Mouse (Mus musculus) midbrain, embryonic 16.5 days (tissue): ENCODE results near the gene Scn5a. TPM values are rescaled to one million over a fixed set of nuclear protein-coding genes. Genes with fewer than 3 reads are reported as not detected.

Experiments used
- ATAC-seq: fragments of 200-750 bp; cut with Nextera tagmentation; 2 replicates; pipeline ENCODE4 v1.8.0; 2017; ENCODE audit warnings: moderate TSS enrichment
- H3K27ac ChIP-seq: fragments of 300-500 bp; sonication (generic); 2 replicates; pipeline ENCODE4 v1.5.1; 2014; ENCODE audit warnings: mild to moderate bottlenecking, low read length, mixed read lengths
- H3K27me3 ChIP-seq: fragments of 300-500 bp; sonication (generic); 2 replicates; pipeline ENCODE4 v1.6.1; 2014; ENCODE audit warnings: low read depth, low read length, mixed read lengths; ENCODE audit not compliant: control insufficient read depth, insufficient read depth
- H3K36me3 ChIP-seq: fragments of 300-500 bp; sonication (generic); 2 replicates; pipeline ENCODE4 v1.6.1; 2014; ENCODE audit warnings: mild to moderate bottlenecking, low read length, moderate library complexity, mixed read lengths; ENCODE audit not compliant: control insufficient read depth, insufficient read depth
- H3K4me1 ChIP-seq: fragments of 300-500 bp; sonication (generic); 2 replicates; pipeline ENCODE4 v1.6.1; 2014; ENCODE audit warnings: mild to moderate bottlenecking, low read length, mixed read lengths; ENCODE audit not compliant: control insufficient read depth, insufficient read depth
- H3K4me2 ChIP-seq: fragments of 300-500 bp; sonication (generic); 2 replicates; pipeline ENCODE4 v1.6.1; 2014; ENCODE audit warnings: mild to moderate bottlenecking, low read length, mixed read lengths
- H3K4me3 ChIP-seq: fragments of 300-500 bp; sonication (generic); 2 replicates; pipeline ENCODE4 v1.5.1; 2014; ENCODE audit warnings: low read depth, mild to moderate bottlenecking, low read length, moderate library complexity, mixed read lengths
- H3K9ac ChIP-seq: fragments of 300-500 bp; sonication (generic); 2 replicates; pipeline ENCODE4 v1.6.1; 2014; ENCODE audit warnings: low read depth, low read length, mixed read lengths
- H3K9me3 ChIP-seq: fragments of 300-500 bp; sonication (generic); replicated peaks from 2 replicates; pipeline ENCODE4 v1.6.1; 2014; ENCODE audit warnings: mild to moderate bottlenecking, low read length, mixed read lengths; ENCODE audit not compliant: control insufficient read depth, poor library complexity, severe bottlenecking
- WGBS: fragments of 180-500 bp; shearing (Covaris S2); extraction: QIAGEN DNeasy Blood & Tissue Kit; methylation state at CpG from one replicate; pipeline ENCODE4 v1.1.7; 2014; 5-methylcytosine and 5-hydroxymethylcytosine counted together
- polyA plus RNA-seq: library from polyadenylated mRNA; unstranded; fragments of >200 nt; fragmentation: Nextera tagmentation; extraction: Ambion mirVana; gene quantifications from 2 replicates; pipeline ENCODE4 v1.2.1, GENCODE M21; 2015

Scn5a gene
- polyA plus RNA-seq, 1 experiment from 2014 or later: 0.40 TPM

DNA sequence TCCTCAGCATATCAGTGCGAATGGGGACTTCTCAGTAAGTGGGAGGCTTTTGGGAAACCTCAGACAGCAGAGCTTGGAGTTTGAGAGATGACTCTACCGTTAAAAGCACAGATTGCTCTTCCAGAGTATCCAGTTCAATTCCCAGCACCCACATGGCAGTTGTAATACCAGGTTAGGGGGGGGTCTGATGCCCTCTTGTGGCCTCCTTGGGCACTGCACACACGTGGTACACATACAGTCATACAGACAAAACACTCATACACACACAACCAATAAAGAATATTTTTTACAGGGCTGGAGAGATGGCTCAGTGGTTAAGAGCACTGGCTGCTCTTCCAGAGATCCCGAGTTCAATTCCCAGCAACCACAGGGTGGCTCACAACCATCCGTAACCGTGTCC, 54.3 kb downstream of the Scn5a start:
- no peak for ATAC-seq
- H3K4me3 ChIP-seq: no peak overlapping the region
- 92% methylated on average over 6 of the region's 6 CpGs for WGBS
- H3K9me3 ChIP-seq: no peaks in the 10 kb centered on the region; the same call in 1 of the 2 replicates
- H3K36me3 ChIP-seq: no peaks in the 10 kb centered on the region
- peaks cover 67% of the 10 kb centered on the region for H3K27me3 ChIP-seq
- H3K4me2 ChIP-seq: no peak overlapping the region
- no peak overlapping the region for H3K27ac ChIP-seq
- H3K9ac ChIP-seq: no peak overlapping the region
- H3K4me1 ChIP-seq: no peaks in the 10 kb centered on the region

DNA sequence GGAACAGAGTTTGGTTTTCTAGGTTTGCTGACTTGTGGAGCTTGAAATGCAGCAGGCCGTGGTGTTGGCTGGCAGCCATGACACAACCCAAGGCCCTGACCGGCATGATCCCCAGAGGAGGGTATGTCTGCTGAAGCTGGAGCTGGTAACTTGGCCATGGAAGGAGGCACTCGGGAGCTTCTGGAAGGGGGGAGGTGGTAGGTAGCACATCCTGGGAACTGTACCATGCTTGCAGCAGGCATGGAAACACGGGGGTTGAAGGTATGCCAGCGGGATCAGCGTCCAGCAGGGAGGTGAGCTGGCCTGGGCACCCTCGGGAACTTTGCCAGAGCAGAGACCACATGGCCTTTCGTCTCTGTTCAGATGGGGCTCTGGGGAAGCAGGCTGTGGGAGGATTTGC, 55.5 kb downstream of the Scn5a start:
- Histone ChIP-seq H3K27me3 (peaks cover 62% of the 10 kb centered on the region), H3K4me3 (no peak overlapping the region), H3K9ac (no peak overlapping the region), H3K36me3 (no peaks in the 10 kb centered on the region), H3K9me3 (no peaks in the 10 kb centered on the region; the same call in 1 of the 2 replicates), H3K4me1 (no peaks in the 10 kb centered on the region), H3K4me2 (no peak overlapping the region), H3K27ac (no peak overlapping the region)
- 85% methylated on average over 8 of the region's 8 CpGs for WGBS
- ATAC-seq: no peak

DNA sequence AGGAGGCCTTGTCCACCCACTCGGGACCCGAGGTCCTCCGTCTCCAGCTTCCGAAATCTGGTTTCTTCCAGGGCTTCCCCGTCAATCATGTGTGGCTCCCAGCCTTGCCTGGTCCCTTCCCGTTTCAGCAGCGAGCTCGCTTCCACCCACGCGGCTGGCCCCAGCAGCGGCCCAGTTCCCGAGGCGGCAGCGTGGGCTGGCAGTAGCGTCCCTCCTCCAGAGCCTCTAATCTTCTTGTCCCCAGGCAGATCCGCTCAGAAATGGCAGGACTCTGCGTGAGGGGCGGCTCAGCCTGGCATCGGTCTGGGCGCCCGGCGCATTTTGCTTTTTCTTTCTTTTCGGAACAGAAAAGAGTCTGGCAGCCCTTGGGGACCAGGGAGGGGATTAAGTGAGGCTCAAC, 59.7 kb downstream of the Scn5a start:
- H3K9me3 ChIP-seq: no peaks in the 10 kb centered on the region
- 33% methylated on average over 23 of the region's 23 CpGs for WGBS
- H3K36me3 ChIP-seq: no peaks in the 10 kb centered on the region
- H3K4me1 ChIP-seq: peaks cover 3% of the 10 kb centered on the region; the same call in 1 of the 2 replicates
- peaks cover 70% of the 10 kb centered on the region for H3K27me3 ChIP-seq
- no peak overlapping the region for H3K27ac ChIP-seq
- no peak overlapping the region for H3K4me2 ChIP-seq
- no peak overlapping the region for H3K9ac ChIP-seq
- H3K4me3 ChIP-seq: no peak overlapping the region
- no peak for ATAC-seq

- peaks cover 64% of the 10 kb centered on the region for H3K27me3 ChIP-seq
- WGBS: 62% methylated on average over 8 of the region's 8 CpGs
These were observed 60.6 kb downstream of the Scn5a start for GRCm38 (mm10) chr9:119518177-119518576.

GRCm38 (mm10) chr9:119517467-119517866, 61.3 kb downstream of the Scn5a start:
- Histone ChIP-seq H3K9ac (no peak overlapping the region), H3K4me2 (no peak overlapping the region), H3K27ac (no peak overlapping the region), H3K9me3 (no peaks in the 10 kb centered on the region), H3K36me3 (no peaks in the 10 kb centered on the region), H3K27me3 (peaks cover 59% of the 10 kb centered on the region), H3K4me3 (no peak overlapping the region), H3K4me1 (peaks cover 3% of the 10 kb centered on the region; the same call in 1 of the 2 replicates)
- ATAC-seq: no peak
- WGBS: 27% methylated on average over 20 of the region's 20 CpGs

More at GRCm38 (mm10) chr9:119518177-119518576, 60.6 kb downstream of the Scn5a start:
- Histone ChIP-seq H3K4me2 (no peak overlapping the region), H3K27ac (no peak overlapping the region), H3K4me3 (no peak overlapping the region), H3K9ac (no peak overlapping the region), H3K4me1 (peaks cover 3% of the 10 kb centered on the region; the same call in 1 of the 2 replicates), H3K9me3 (no peaks in the 10 kb centered on the region), H3K36me3 (no peaks in the 10 kb centered on the region)
- no peak for ATAC-seq

DNA sequence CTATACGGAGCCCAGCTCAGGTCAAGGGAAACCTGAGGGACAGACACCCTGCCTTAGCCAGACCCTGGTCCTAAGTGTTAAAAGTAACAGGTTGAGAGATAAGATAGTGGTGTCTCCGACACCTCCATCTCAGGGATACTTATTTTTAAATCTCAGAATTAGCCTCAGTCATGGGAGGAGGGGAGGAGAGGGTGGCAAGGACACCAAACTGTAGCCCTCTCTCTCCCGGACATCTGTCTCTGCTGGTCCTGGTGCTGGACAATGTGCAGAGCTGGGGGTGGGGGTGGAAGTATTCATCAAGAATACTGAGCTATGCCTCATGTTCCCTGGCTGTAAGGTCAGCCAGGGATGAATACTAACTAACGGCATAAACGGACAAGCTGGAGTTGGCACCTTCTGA, 62.0 kb downstream of the Scn5a start:
- WGBS: 67% methylated on average over 5 of the region's 5 CpGs
- peaks cover 54% of the 10 kb centered on the region for H3K27me3 ChIP-seq
- ATAC-seq: no peak

GRCm38 (mm10) chr9:119515454-119515853, 63.4 kb downstream of the Scn5a start:
- 84% methylated on average over 9 of the region's 9 CpGs for WGBS
- H3K27me3 ChIP-seq: peaks cover 43% of the 10 kb centered on the region
- no peak for ATAC-seq
- no peak overlapping the region for H3K9ac ChIP-seq
- H3K36me3 ChIP-seq: no peaks in the 10 kb centered on the region
- H3K9me3 ChIP-seq: no peaks in the 10 kb centered on the region
- no peak overlapping the region for H3K4me2 ChIP-seq
- H3K27ac ChIP-seq: no peak overlapping the region
- no peak overlapping the region for H3K4me3 ChIP-seq
- H3K4me1 ChIP-seq: peaks cover 3% of the 10 kb centered on the region; the same call in 1 of the 2 replicates

More for the DNA sequence above, 62.0 kb downstream of the Scn5a start:
- Histone ChIP-seq H3K4me1 (peaks cover 3% of the 10 kb centered on the region; the same call in 1 of the 2 replicates), H3K4me2 (no peak overlapping the region), H3K27ac (no peak overlapping the region), H3K4me3 (no peak overlapping the region), H3K9ac (no peak overlapping the region), H3K9me3 (no peaks in the 10 kb centered on the region), H3K36me3 (no peaks in the 10 kb centered on the region)

GRCm38 (mm10) chr9:119514986-119515385, 63.8 kb downstream of the Scn5a start:
- no peak for ATAC-seq
- H3K4me3 ChIP-seq: no peak overlapping the region
- H3K9me3 ChIP-seq: no peaks in the 10 kb centered on the region
- H3K27ac ChIP-seq: no peak overlapping the region
- 91% methylated on average over 8 of the region's 8 CpGs for WGBS
- no peaks in the 10 kb centered on the region for H3K36me3 ChIP-seq
- H3K4me2 ChIP-seq: no peak overlapping the region
- no peak overlapping the region for H3K9ac ChIP-seq
- peaks cover 43% of the 10 kb centered on the region for H3K27me3 ChIP-seq
- H3K4me1 ChIP-seq: peaks cover 3% of the 10 kb centered on the region; the same call in 1 of the 2 replicates

GRCm38 (mm10) chr9:119513816-119514215, 65.0 kb downstream of the Scn5a start:
- 88% methylated on average over 8 of the region's 8 CpGs for WGBS

More at GRCm38 (mm10) chr9:119513816-119514215, 65.0 kb downstream of the Scn5a start:
- Histone ChIP-seq H3K36me3 (no peaks in the 10 kb centered on the region), H3K4me2 (no peak overlapping the region), H3K4me1 (peaks cover 3% of the 10 kb centered on the region; the same call in 1 of the 2 replicates), H3K9me3 (no peaks in the 10 kb centered on the region), H3K9ac (no peak overlapping the region), H3K27ac (no peak overlapping the region), H3K27me3 (peaks cover 41% of the 10 kb centered on the region), H3K4me3 (no peak overlapping the region)
- no peak for ATAC-seq
